Mouse (Mus musculus) adrenal gland, adult 2 months (tissue): Measurements from ENCODE around the gene Cox6b1. TPM values are rescaled to one million over a fixed set of nuclear protein-coding genes. Genes with fewer than 3 reads are reported as not detected.

Experiments used
- DNase-seq: peaks from one replicate; pipeline ENCODE4 v3.0.0; 2021
- microRNA-seq, 2 experiments: library from miRNA; unstranded; fragments of <30 nt; microRNA quantifications; one replicate each; pipeline ENCODE4 v1.2.0; 2021
- polyA plus RNA-seq: library from polyadenylated mRNA; depleted of rRNA; stranded (reverse); fragments of >200 nt; gene quantifications from 2 replicates; pipeline ENCODE4 v1.2.3, GENCODE M21; 2012; rRNA removed
- total RNA-seq, 2 experiments: library from RNA; stranded (reverse); gene quantifications; 2 replicates each; pipeline ENCODE4 v1.2.3; 2021

Cox6b1 gene
- total and polyA plus RNA-seq, 3 experiments: 275 to 2,642 (median 1,292) TPM

GRCm38 (mm10) chr7:30586455-30587020 is 39.4 kb downstream of the Cox6b1 start:
- DNase-seq: no peak

DNA sequence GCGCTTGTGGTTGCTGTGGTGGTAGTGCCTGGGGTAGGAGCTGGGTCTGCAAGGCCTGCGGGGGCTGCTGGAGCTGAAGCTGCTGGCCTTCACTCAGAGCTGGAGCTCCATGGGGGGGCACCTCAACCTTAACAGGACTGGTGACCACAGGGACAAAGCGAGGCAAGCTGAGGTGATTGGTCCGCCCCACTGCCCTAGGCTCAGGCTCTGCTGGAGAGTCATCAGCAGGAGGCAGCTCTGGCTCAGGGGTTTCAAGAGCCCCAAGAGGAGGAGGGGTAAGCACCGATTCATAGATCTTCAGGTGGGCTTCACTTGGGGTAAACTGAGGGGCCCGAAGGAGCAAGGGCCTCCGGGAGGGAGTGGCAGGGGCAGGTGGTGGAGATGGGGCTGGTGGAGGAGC is 40.8 kb downstream of the Cox6b1 start:
- no peak for DNase-seq

GRCm38 (mm10) chr7:30584339-30584738 is 41.6 kb downstream of the Cox6b1 start:
- DNase-seq: no peak

GRCm38 (mm10) chr7:30581547-30581946 is 44.4 kb downstream of the Cox6b1 start:
- no peak for DNase-seq

- no peak for DNase-seq
Observed at GRCm38 (mm10) chr7:30579950-30580349, 46.0 kb downstream of the Cox6b1 start.

DNA sequence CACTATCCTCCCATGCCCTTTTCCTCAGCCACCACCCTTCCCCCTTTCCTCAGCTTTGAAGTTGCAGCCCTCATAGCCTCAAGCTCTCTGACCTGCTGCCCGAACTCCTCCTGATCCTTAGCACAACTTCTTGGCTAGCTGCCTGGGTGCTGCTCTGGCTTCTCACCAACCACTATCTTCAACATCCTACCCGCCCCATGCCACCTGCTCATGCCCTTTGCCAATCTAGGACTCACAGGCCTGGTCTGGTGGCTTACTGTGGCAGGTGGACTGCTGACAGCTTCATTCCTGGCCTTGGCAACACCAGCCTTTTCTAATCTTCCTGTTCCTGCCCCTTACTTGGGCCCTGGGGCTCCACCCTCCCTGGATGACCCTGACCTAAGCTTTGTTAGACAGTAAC is 53.0 kb downstream of the Cox6b1 start:
- peak; percentile 77 for DNase-seq

DNA sequence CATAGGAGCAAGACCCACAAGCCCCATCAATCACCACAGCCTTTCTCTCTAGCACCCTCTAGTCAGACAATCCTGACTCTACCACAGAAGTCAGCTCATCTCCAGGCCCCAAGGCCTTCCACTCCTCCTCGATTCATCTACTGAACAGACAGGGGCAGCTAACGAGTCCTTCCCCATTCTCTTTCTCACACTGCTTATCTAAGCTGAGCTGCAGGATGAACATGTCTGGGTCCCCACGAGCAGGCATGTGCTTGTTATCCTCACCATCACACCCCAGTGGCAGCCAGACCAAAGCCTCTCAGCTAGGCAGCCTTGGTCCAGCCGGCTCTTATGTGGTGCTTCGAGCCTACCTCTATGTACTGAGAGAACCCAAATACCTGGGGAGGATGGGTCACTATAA is 53.6 kb downstream of the Cox6b1 start:
- DNase-seq: no peak

GRCm38 (mm10) chr7:30567555-30567954 is 58.4 kb downstream of the Cox6b1 start:
- no peak for DNase-seq

Small RNAs within 50 kb of the gene (microRNA-seq; reads per million reads assigned to microRNA genes)
- gene Mir3569: 0.41 to 0.66 reads per million in 2 experiments

Other genes with a start within 250 kb of the Cox6b1 start
Only the 30 nearest of the 32 such genes appear.
- 10 to 100 TPM; 34.7 to 41.9 TPM for gene Tyrobp, start 212.4 kb downstream of the Cox6b1 start, total RNA-seq
- gene Tyrobp, start 212.4 kb downstream of the Cox6b1 start, polyA plus RNA-seq: 73.3 and 87.9 TPM in 2 replicates
- gene Hcst, start 206.3 kb downstream of the Cox6b1 start, total RNA-seq: 1 to 10 TPM; 1.2 to 2.0 TPM
- gene Hcst, start 206.3 kb downstream of the Cox6b1 start, polyA plus RNA-seq: 6.3 and 7.9 TPM in 2 replicates
- gene Nfkbid, start 204.4 kb downstream of the Cox6b1 start, total RNA-seq: 1 to 10 TPM; 1.1 to 1.3 TPM
- 3.7 and 4.1 TPM in 2 replicates for gene Nfkbid, start 204.4 kb downstream of the Cox6b1 start, polyA plus RNA-seq
- gene Aplp1, start 180.6 kb downstream of the Cox6b1 start, total RNA-seq: 10 to 100 TPM; 22.7 to 43.2 TPM
- 37.7 and 54.1 TPM in 2 replicates for gene Aplp1, start 180.6 kb downstream of the Cox6b1 start, polyA plus RNA-seq
- not detected for gene Kirrel2, start 168.5 kb downstream of the Cox6b1 start, total RNA-seq
- not detected in 2 replicates for gene Kirrel2, start 168.5 kb downstream of the Cox6b1 start, polyA plus RNA-seq
- not detected for gene Nphs1, start 167.8 kb downstream of the Cox6b1 start, total RNA-seq
- gene Nphs1, start 167.8 kb downstream of the Cox6b1 start, polyA plus RNA-seq: not detected in 2 replicates
- gene Prodh2, start 132.5 kb downstream of the Cox6b1 start, total RNA-seq: under 1 TPM in 1 of 2 experiments, not detected in 1; 0.86 TPM
- gene Prodh2, start 132.5 kb downstream of the Cox6b1 start, polyA plus RNA-seq: 0.10 TPM in 1 of 2 replicates, not detected in the other
- gene Arhgap33, start 91.1 kb downstream of the Cox6b1 start, total RNA-seq: 1 to 10 TPM; 2.2 to 3.1 TPM
- gene Arhgap33, start 91.1 kb downstream of the Cox6b1 start, polyA plus RNA-seq: 20.3 and 23.2 TPM in 2 replicates
- gene Hspb6, start 74.0 kb downstream of the Cox6b1 start, total RNA-seq: 10 to 100 TPM; 22.4 to 38.7 TPM
- gene Hspb6, start 74.0 kb downstream of the Cox6b1 start, polyA plus RNA-seq: 96.2 and 110 TPM in 2 replicates
- gene Proser3, start 73.9 kb downstream of the Cox6b1 start, total RNA-seq: 1 to 10 TPM; 6.8 to 7.0 TPM
- gene Proser3, start 73.9 kb downstream of the Cox6b1 start, polyA plus RNA-seq: 10.4 and 10.8 TPM in 2 replicates
- 10 to 100 TPM; 43.7 to 71.4 TPM for gene Lin37, start 66.3 kb downstream of the Cox6b1 start, total RNA-seq
- gene Lin37, start 66.3 kb downstream of the Cox6b1 start, polyA plus RNA-seq: 47.5 and 53.5 TPM in 2 replicates
- 10 to 100 TPM; 73.3 to 92.5 TPM for gene U2af1l4, start 62.9 kb downstream of the Cox6b1 start, total RNA-seq
- gene U2af1l4, start 62.9 kb downstream of the Cox6b1 start, polyA plus RNA-seq: 80.1 and 92.3 TPM in 2 replicates
- gene Gm49396, start 62.8 kb downstream of the Cox6b1 start, total RNA-seq: 1 to 10 TPM; 3.6 to 4.8 TPM
- gene Gm49396, start 62.8 kb downstream of the Cox6b1 start, polyA plus RNA-seq: 0.93 and 1.7 TPM in 2 replicates
- gene Psenen, start 62.5 kb downstream of the Cox6b1 start, total RNA-seq: 100 to 1,000 TPM; 185 to 190 TPM
- 88.6 and 123 TPM in 2 replicates for gene Psenen, start 62.5 kb downstream of the Cox6b1 start, polyA plus RNA-seq
- gene Igflr1, start 60.7 kb downstream of the Cox6b1 start, total RNA-seq: 1 to 10 TPM; 3.0 to 3.8 TPM
- 6.9 and 10.1 TPM in 2 replicates for gene Igflr1, start 60.7 kb downstream of the Cox6b1 start, polyA plus RNA-seq
- 10 to 100 TPM; 28.5 to 41.4 TPM for gene Kmt2b, start 37.4 kb downstream of the Cox6b1 start, total RNA-seq
- 50.2 and 50.4 TPM in 2 replicates for gene Kmt2b, start 37.4 kb downstream of the Cox6b1 start, polyA plus RNA-seq
- gene Zbtb32, start 27.2 kb downstream of the Cox6b1 start, total RNA-seq: under 1 TPM in 1 of 2 experiments, not detected in 1; 0.46 TPM
- 0.44 and 0.45 TPM in 2 replicates for gene Zbtb32, start 27.2 kb downstream of the Cox6b1 start, polyA plus RNA-seq
- under 1 TPM in 1 of 2 experiments, not detected in 1; 0.21 TPM for gene Upk1a, start 13.3 kb downstream of the Cox6b1 start, total RNA-seq
- 1.3 and 1.5 TPM in 2 replicates for gene Upk1a, start 13.3 kb downstream of the Cox6b1 start, polyA plus RNA-seq
- not detected for gene Etv2, start 9.7 kb upstream of the Cox6b1 start, total RNA-seq
- not detected in 2 replicates for gene Etv2, start 9.7 kb upstream of the Cox6b1 start, polyA plus RNA-seq
- gene Rbm42, start 24.2 kb upstream of the Cox6b1 start, total RNA-seq: 10 to 100 TPM; 78.0 to 81.9 TPM
- gene Rbm42, start 24.2 kb upstream of the Cox6b1 start, polyA plus RNA-seq: 125 and 139 TPM in 2 replicates
- 10 to 100 TPM in 1 of 2 experiments, 1 to 10 TPM in 1; 6.2 to 10.7 TPM for gene Haus5, start 38.8 kb upstream of the Cox6b1 start, total RNA-seq
- gene Haus5, start 38.8 kb upstream of the Cox6b1 start, polyA plus RNA-seq: 6.3 and 6.9 TPM in 2 replicates
- gene Pmis2, start 45.5 kb upstream of the Cox6b1 start, total RNA-seq: not detected
- gene Pmis2, start 45.5 kb upstream of the Cox6b1 start, polyA plus RNA-seq: not detected in 2 replicates
- gene 2200002J24Rik, start 72.8 kb upstream of the Cox6b1 start, total RNA-seq: 1 to 10 TPM; 3.5 to 5.7 TPM
- gene 2200002J24Rik, start 72.8 kb upstream of the Cox6b1 start, polyA plus RNA-seq: 12.5 and 12.7 TPM in 2 replicates
- gene Atp4a, start 86.1 kb upstream of the Cox6b1 start, total RNA-seq: 1 to 10 TPM; 2.0 to 3.0 TPM
- gene Atp4a, start 86.1 kb upstream of the Cox6b1 start, polyA plus RNA-seq: 3.3 and 3.9 TPM in 2 replicates
- 100 to 1,000 TPM; 193 to 234 TPM for gene Tmem147, start 103.4 kb upstream of the Cox6b1 start, total RNA-seq
- 333 and 341 TPM in 2 replicates for gene Tmem147, start 103.4 kb upstream of the Cox6b1 start, polyA plus RNA-seq
- gene Gapdhs, start 117.5 kb upstream of the Cox6b1 start, total RNA-seq: not detected
- not detected in 2 replicates for gene Gapdhs, start 117.5 kb upstream of the Cox6b1 start, polyA plus RNA-seq
- gene Sbsn, start 125.3 kb upstream of the Cox6b1 start, total RNA-seq: 100 to 1,000 TPM; 269 to 540 TPM
- 71.3 and 81.0 TPM in 2 replicates for gene Sbsn, start 125.3 kb upstream of the Cox6b1 start, polyA plus RNA-seq
- gene Dmkn, start 137.6 kb upstream of the Cox6b1 start, total RNA-seq: 1 to 10 TPM; 3.9 to 5.9 TPM
- gene Dmkn, start 137.6 kb upstream of the Cox6b1 start, polyA plus RNA-seq: 3.5 and 7.6 TPM in 2 replicates
- not detected for gene Krtdap, start 161.7 kb upstream of the Cox6b1 start, total RNA-seq
- gene Krtdap, start 161.7 kb upstream of the Cox6b1 start, polyA plus RNA-seq: not detected in 2 replicates
- 1 to 10 TPM; 1.5 to 8.9 TPM for gene Ffar2, start 197.6 kb upstream of the Cox6b1 start, total RNA-seq
- 5.7 and 16.5 TPM in 2 replicates for gene Ffar2, start 197.6 kb upstream of the Cox6b1 start, polyA plus RNA-seq